Mouse (Mus musculus): Measurements from ENCODE around the gene Zic4. TPM values are rescaled to one million over a fixed set of nuclear protein-coding genes. Genes with fewer than 3 reads are reported as not detected.

Gene Zic4
- polyA plus RNA-seq, 1 experiment from 2014 or later, result not detected

DNA sequence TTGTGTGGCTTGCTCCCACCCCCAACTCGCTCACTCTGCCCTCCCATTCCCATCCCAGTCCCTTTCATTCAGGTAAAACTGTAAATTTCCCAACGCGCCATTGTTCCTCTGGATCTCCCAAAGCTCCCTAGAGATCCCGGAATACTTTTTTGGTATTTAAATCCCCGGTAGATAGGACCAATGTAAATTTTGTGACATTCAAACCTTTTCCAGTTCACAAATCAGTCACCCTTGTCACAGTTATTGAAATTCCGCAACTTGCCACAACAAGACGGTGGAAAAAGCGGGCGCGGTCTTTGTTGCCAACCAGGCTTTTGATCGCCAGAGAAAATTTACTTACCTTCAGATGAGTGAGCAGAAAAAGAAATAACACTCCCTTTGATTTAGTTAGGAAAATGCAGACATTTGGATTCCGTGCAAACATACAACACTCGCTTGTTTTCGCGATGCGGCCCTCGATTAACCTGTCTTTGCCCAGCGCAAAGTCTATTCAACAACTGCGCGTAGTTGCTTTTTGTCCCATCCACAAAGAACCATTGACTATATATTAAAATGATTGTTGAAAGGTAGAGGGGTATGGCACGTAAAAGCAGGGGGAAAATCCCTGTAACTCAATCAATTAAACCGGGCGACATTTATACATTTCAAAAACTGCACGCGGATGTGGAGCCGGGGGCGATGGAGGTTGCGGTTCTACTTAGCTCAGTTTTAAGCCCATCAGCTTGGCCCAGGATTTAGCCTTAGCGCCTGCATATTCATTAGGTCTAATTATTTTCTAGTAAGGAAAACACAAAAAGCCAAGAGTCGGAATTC, 5.0 kb downstream of the Zic4 start:
- WGBS (ENCODE audit: insufficient replicate concordance), result 3% methylated on average over 30 of the region's 30 CpGs
- Histone ChIP-seq H3K4me2 (ENCODE audit: low read depth, low read length) (no peak overlapping the region), H3K4me1 (ENCODE audit: control insufficient read depth, low read depth, low read length) (no peaks in the 10 kb centered on the region), H3K4me3 (ENCODE audit: low read depth, low read length) (no peak overlapping the region), H3K9me3 (replicated peaks; ENCODE audit: control insufficient read depth, low read length) (no peaks in the 10 kb centered on the region), H3K27ac (ENCODE audit: low read length) (no peak overlapping the region), H3K36me3 (ENCODE audit: control insufficient read depth, insufficient read depth) (no peaks in the 10 kb centered on the region), H3K27me3 (ENCODE audit: control insufficient read depth, insufficient read depth, low read depth, low read length) (peaks cover 96% of the 10 kb centered on the region), H3K9ac (ENCODE audit: low read depth, low read length) (no peak overlapping the region)
- no peak for ATAC-seq (ENCODE audit: low read depth)

DNA sequence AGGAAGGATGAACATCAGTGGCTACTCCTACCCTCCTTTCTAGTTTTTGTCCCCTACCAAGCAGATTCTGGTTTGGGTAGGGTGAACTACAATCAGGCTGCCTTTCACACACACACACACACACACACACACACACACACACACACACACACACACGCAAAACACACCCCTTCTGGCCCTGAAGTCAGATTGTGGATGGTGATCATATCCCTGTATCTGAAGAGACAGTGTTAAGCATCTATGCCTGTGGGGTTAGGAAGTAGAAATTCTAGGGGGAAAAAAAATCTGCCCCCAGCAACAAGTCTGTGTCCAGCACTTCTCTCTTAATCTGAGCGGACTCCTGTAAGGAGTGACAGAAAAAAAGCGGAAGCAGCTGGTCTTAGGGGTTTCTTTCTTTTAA, 5.9 kb downstream of the Zic4 start:
- Histone ChIP-seq H3K4me1 (ENCODE audit: control insufficient read depth, low read depth, low read length) (no peaks in the 10 kb centered on the region), H3K9me3 (replicated peaks; ENCODE audit: control insufficient read depth, low read length) (no peaks in the 10 kb centered on the region), H3K9ac (ENCODE audit: low read depth, low read length) (no peak overlapping the region), H3K27me3 (ENCODE audit: control insufficient read depth, insufficient read depth, low read depth, low read length) (peaks cover 90% of the 10 kb centered on the region), H3K4me2 (ENCODE audit: low read depth, low read length) (no peak overlapping the region), H3K4me3 (ENCODE audit: low read depth, low read length) (no peak overlapping the region), H3K36me3 (ENCODE audit: control insufficient read depth, insufficient read depth) (no peaks in the 10 kb centered on the region), H3K27ac (ENCODE audit: low read length) (no peak overlapping the region)
- ATAC-seq (ENCODE audit: low read depth), result no peak
- WGBS (ENCODE audit: insufficient replicate concordance), result 10% methylated on average over 3 of the region's 3 CpGs

DNA sequence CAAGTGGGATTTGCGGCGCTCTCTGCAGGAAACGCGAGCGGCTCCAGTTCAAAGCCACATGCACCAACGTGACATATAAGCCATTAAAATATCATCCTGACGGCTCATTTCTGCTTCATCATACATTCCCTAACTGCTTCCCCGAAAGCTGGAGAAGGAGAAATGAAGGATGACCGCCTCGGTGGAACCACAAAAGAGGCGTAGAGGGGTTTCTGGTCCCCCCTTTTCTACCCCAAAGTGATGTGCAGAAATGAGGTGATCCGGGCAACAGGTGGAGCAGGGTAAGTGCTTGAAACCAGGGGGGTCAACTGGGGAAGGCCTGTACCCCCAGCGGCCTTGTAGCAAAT, 6.7 kb downstream of the Zic4 start:
- peaks cover 86% of the 10 kb centered on the region for H3K27me3 ChIP-seq (ENCODE audit: control insufficient read depth, insufficient read depth, low read depth, low read length)
- no peak overlapping the region for H3K27ac ChIP-seq (ENCODE audit: low read length)
- H3K36me3 ChIP-seq (ENCODE audit: control insufficient read depth, insufficient read depth), result no peaks in the 10 kb centered on the region
- no peak overlapping the region for H3K4me2 ChIP-seq (ENCODE audit: low read depth, low read length)
- H3K9me3 ChIP-seq (replicated peaks; ENCODE audit: control insufficient read depth, low read length), result no peaks in the 10 kb centered on the region
- H3K4me3 ChIP-seq (ENCODE audit: low read depth, low read length), result no peak overlapping the region
- WGBS (ENCODE audit: insufficient replicate concordance), result 7% methylated on average over 13 of the region's 13 CpGs
- no peak overlapping the region for H3K9ac ChIP-seq (ENCODE audit: low read depth, low read length)
- no peaks in the 10 kb centered on the region for H3K4me1 ChIP-seq (ENCODE audit: control insufficient read depth, low read depth, low read length)
- ATAC-seq (ENCODE audit: low read depth), result no peak

DNA sequence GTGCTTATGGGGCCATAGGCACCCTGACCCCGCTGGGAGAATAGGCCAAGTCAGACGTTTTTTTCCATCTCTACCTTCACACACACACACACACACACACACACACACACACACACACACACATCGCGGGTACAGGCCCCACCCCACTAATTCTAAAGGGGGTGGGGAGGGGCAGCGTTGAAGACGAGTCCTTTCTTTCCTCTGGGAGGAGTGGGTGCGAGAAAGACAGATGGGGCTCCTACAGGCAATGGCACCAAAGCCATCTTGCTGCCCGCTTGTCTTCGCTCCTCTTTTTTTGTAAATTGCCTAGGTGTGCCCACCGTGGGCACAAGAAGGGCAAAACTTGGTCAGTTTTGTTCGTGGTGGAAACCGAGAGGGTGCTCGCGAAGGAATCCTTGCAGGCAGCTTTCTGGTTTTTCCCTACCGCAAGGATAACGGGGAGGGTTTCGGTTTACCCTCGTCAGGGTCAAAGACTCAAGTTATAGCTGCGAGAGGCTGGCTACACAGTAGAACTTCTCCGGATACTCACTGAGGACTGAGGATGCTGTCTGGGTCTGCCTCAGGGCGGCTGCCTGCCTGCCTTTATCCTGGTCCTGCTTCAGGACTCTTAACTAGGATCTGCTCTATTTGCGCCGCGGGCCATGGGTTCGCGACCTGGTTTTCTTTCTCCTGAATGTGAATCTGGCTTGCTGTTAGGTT, 7.2 kb downstream of the Zic4 start:
- Histone ChIP-seq H3K9me3 (replicated peaks; ENCODE audit: control insufficient read depth, low read length) (no peaks in the 10 kb centered on the region), H3K36me3 (ENCODE audit: control insufficient read depth, insufficient read depth) (no peaks in the 10 kb centered on the region), H3K4me2 (ENCODE audit: low read depth, low read length) (no peak overlapping the region), H3K4me3 (ENCODE audit: low read depth, low read length) (no peak overlapping the region), H3K4me1 (ENCODE audit: control insufficient read depth, low read depth, low read length) (no peaks in the 10 kb centered on the region), H3K9ac (ENCODE audit: low read depth, low read length) (no peak overlapping the region), H3K27me3 (ENCODE audit: control insufficient read depth, insufficient read depth, low read depth, low read length) (peaks cover 84% of the 10 kb centered on the region), H3K27ac (ENCODE audit: low read length) (no peak overlapping the region)
- WGBS (ENCODE audit: insufficient replicate concordance), result 3% methylated on average over 26 of the region's 26 CpGs
- ATAC-seq (ENCODE audit: low read depth), result no peak

DNA sequence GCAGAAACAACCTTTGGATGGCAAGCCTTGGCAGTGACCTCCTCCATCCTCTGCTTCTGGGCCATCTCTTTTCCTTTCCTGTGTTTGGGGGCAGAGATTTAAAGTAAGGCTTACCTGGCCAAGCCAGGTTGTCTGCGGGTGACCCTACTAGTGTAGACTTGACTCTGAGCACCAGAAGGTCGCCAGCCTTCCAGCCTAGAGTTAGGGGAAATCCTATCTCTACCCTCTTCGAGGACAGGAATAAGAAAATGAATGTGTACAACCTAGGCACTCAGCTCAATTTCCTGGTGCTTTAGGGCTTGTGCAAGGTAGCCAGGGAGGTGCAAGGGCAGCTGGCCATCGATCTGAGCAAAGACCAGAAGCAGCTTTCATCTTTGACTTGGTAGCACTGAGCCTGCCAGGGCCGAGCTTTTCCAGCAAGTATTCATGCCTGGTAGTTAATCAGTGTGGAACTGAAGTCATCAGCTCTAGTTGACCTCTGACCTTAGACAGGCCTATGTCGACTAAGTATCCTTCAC, 8.0 kb downstream of the Zic4 start:
- Histone ChIP-seq H3K4me2 (ENCODE audit: low read depth, low read length) (no peak overlapping the region), H3K9me3 (replicated peaks; ENCODE audit: control insufficient read depth, low read length) (no peaks in the 10 kb centered on the region), H3K4me3 (ENCODE audit: low read depth, low read length) (no peak overlapping the region), H3K27me3 (ENCODE audit: control insufficient read depth, insufficient read depth, low read depth, low read length) (peaks cover 80% of the 10 kb centered on the region), H3K9ac (ENCODE audit: low read depth, low read length) (no peak overlapping the region), H3K36me3 (ENCODE audit: control insufficient read depth, insufficient read depth) (no peaks in the 10 kb centered on the region), H3K4me1 (ENCODE audit: control insufficient read depth, low read depth, low read length) (no peaks in the 10 kb centered on the region), H3K27ac (ENCODE audit: low read length) (no peak overlapping the region)
- no peak for ATAC-seq (ENCODE audit: low read depth)
- WGBS (ENCODE audit: insufficient replicate concordance), result 8% methylated on average over 6 of the region's 6 CpGs

DNA sequence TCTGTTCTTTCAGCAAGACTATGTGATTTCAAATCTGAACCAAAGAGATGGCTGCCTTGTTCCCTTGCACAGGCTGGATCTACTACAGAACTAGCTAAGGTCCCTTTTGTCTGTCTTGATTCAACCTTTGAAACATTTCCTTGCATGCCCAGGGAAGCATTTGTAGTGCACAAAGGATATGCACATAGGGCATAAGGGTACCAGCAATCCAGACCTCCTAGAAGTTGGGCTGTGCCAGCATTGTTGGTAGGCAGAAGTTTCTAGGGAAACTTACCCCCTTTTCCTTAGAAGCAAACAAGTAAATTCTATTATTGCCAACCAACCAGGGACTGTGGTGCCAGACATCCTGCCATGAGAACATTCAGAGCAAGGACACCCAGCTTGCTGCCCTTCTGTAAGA, 8.8 kb downstream of the Zic4 start:
- Histone ChIP-seq H3K27ac (ENCODE audit: low read length) (no peak overlapping the region), H3K4me3 (ENCODE audit: low read depth, low read length) (no peak overlapping the region), H3K9me3 (replicated peaks; ENCODE audit: control insufficient read depth, low read length) (no peaks in the 10 kb centered on the region), H3K9ac (ENCODE audit: low read depth, low read length) (no peak overlapping the region), H3K27me3 (ENCODE audit: control insufficient read depth, insufficient read depth, low read depth, low read length) (peaks cover 73% of the 10 kb centered on the region), H3K4me2 (ENCODE audit: low read depth, low read length) (no peak overlapping the region), H3K36me3 (ENCODE audit: control insufficient read depth, insufficient read depth) (no peaks in the 10 kb centered on the region), H3K4me1 (ENCODE audit: control insufficient read depth, low read depth, low read length) (no peaks in the 10 kb centered on the region)
- ATAC-seq (ENCODE audit: low read depth), result no peak

DNA sequence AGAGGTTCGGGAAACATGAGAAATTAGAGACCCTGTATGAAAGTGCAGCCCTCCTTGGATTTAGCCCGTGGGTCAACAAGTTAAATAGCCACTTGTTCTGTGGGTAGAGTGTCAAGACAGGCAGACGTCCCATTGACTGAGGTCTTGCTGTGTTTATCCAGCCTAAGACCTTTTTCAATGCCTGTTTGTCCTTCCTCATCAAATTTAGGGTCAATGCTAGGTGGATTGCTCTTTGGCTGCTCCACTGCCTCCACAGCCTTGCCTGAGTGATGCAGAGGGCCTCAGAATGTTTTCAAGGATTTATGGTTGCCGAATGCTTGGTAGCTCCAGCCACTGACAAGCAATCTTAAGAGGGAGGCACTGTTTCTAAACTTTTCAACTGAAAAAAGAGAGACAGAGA, 9.4 kb downstream of the Zic4 start:
- 11% methylated on average over 4 of the region's 4 CpGs for whole genome bisulfite sequencing (ENCODE audit: insufficient replicate concordance)
- H3K27me3 ChIP-seq (ENCODE audit: control insufficient read depth, insufficient read depth, low read depth, low read length), result peaks cover 70% of the 10 kb centered on the region
- no peak overlapping the region for H3K4me2 ChIP-seq (ENCODE audit: low read depth, low read length)
- H3K9me3 ChIP-seq (replicated peaks; ENCODE audit: control insufficient read depth, low read length), result no peaks in the 10 kb centered on the region
- H3K9ac ChIP-seq (ENCODE audit: low read depth, low read length), result no peak overlapping the region
- H3K27ac ChIP-seq (ENCODE audit: low read length), result no peak overlapping the region
- no peak for ATAC-seq (ENCODE audit: low read depth)
- no peaks in the 10 kb centered on the region for H3K4me1 ChIP-seq (ENCODE audit: control insufficient read depth, low read depth, low read length)
- no peak overlapping the region for H3K4me3 ChIP-seq (ENCODE audit: low read depth, low read length)
- H3K36me3 ChIP-seq (ENCODE audit: control insufficient read depth, insufficient read depth), result no peaks in the 10 kb centered on the region

DNA sequence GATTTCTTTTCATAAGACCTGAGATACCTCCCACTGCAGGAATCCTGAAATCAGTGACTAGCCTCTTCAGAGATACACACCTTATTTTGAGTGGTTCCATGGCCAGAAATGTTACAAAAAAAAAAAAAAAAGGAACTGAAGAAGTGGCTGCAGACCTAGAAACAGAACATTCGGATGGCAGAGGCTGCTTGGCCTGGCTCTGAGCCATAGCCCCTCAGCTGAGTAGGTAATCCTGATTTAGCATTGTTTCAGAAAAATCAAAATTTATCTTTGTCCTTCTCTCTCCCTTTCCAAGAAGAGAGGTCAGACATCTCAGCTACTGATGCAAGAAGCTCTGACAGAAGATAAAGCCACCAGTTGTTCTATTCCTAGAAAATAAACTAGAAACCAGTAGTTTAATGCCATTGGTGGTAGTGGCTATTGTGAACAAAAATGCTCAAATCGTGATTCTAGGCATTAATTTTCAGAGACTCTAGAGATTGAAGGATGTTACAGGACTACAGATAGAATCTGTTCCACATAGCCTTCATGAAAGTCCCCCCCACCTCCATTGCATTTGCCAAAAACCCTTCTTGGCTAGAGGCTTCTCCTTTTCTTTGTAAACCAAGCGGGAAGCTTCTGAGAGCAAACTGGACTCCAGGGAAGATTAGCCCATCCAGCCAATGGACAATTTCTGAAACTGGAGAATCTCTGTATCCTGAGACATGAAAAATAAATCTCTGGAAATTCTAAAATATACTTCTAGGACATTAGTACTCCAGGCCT, 11.8 kb downstream of the Zic4 start:
- WGBS (ENCODE audit: insufficient replicate concordance), result 10% methylated on average over 3 of the region's 3 CpGs
- H3K4me3 ChIP-seq (ENCODE audit: low read depth, low read length), result no peak overlapping the region
- H3K27ac ChIP-seq (ENCODE audit: low read length), result no peak overlapping the region
- no peaks in the 10 kb centered on the region for H3K9me3 ChIP-seq (replicated peaks; ENCODE audit: control insufficient read depth, low read length)
- H3K4me2 ChIP-seq (ENCODE audit: low read depth, low read length), result no peak overlapping the region
- H3K27me3 ChIP-seq (ENCODE audit: control insufficient read depth, insufficient read depth, low read depth, low read length), result peaks cover 71% of the 10 kb centered on the region
- no peak for ATAC-seq (ENCODE audit: low read depth)
- no peak overlapping the region for H3K9ac ChIP-seq (ENCODE audit: low read depth, low read length)
- H3K4me1 ChIP-seq (ENCODE audit: control insufficient read depth, low read depth, low read length), result no peaks in the 10 kb centered on the region
- no peaks in the 10 kb centered on the region for H3K36me3 ChIP-seq (ENCODE audit: control insufficient read depth, insufficient read depth)

DNA sequence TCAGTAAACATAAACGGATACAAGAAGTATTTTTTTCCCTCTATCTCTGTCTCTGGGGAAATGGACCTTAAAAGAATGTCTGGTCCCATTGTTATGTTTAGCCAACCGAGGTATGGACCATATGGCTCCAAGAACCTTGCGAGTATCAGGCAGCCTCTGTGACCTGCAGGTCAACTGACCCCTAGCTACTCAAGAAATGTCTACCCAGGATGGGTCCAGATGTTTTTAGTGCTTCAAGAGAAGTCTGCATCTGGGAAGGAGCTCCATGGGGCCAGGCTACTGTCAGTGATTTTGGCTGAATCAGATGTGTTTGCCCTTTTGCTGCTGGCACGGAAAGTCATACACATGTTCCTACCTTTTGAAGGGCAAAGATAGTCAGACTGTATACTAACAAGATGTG, 12.5 kb downstream of the Zic4 start:
- H3K27ac ChIP-seq (ENCODE audit: low read length), result no peak overlapping the region
- no peak for ATAC-seq (ENCODE audit: low read depth)
- no peak overlapping the region for H3K9ac ChIP-seq (ENCODE audit: low read depth, low read length)
- no peaks in the 10 kb centered on the region for H3K4me1 ChIP-seq (ENCODE audit: control insufficient read depth, low read depth, low read length)
- H3K27me3 ChIP-seq (ENCODE audit: control insufficient read depth, insufficient read depth, low read depth, low read length), result peaks cover 71% of the 10 kb centered on the region
- no peaks in the 10 kb centered on the region for H3K9me3 ChIP-seq (replicated peaks; ENCODE audit: control insufficient read depth, low read length)
- no peaks in the 10 kb centered on the region for H3K36me3 ChIP-seq (ENCODE audit: control insufficient read depth, insufficient read depth)
- no peak overlapping the region for H3K4me3 ChIP-seq (ENCODE audit: low read depth, low read length)
- no peak overlapping the region for H3K4me2 ChIP-seq (ENCODE audit: low read depth, low read length)
- WGBS (ENCODE audit: insufficient replicate concordance), result 5% methylated on average over 4 of the region's 4 CpGs
